Mouse (Mus musculus) limb, embryonic 13.5 days (tissue): ENCODE data around the gene Zfp444. TPM values are rescaled to one million over a fixed set of nuclear protein-coding genes. Genes with fewer than 3 reads are reported as not detected.

Experiments used
- ATAC-seq: fragments of 200-750 bp; cut with Nextera tagmentation; 2 replicates; pipeline ENCODE4 v1.8.0; 2017; ENCODE audit warnings: low read depth, moderate number of reproducible peaks, moderate TSS enrichment; ENCODE audit not compliant: low FRiP score
- H3K27ac ChIP-seq: fragments of 300-500 bp; sonication (generic); 2 replicates; pipeline ENCODE4 v1.5.1; 2015; ENCODE audit warnings: inconsistent platforms, mild to moderate bottlenecking, moderate library complexity
- H3K27me3 ChIP-seq: fragments of 300-500 bp; sonication (generic); 2 replicates; pipeline ENCODE4 v1.6.1; 2015; ENCODE audit warnings: mild to moderate bottlenecking, inconsistent platforms
- H3K36me3 ChIP-seq: fragments of 300-500 bp; sonication (generic); 2 replicates; pipeline ENCODE4 v1.6.1; 2015; ENCODE audit warnings: inconsistent platforms, mild to moderate bottlenecking, moderate library complexity
- H3K4me1 ChIP-seq: fragments of 300-500 bp; sonication (generic); 2 replicates; pipeline ENCODE4 v1.6.1; 2015; ENCODE audit warnings: inconsistent platforms
- H3K4me2 ChIP-seq: fragments of 300-500 bp; sonication (generic); replicated peaks from 2 replicates; pipeline ENCODE4 v1.6.1; 2015; ENCODE audit warnings: inconsistent platforms, mild to moderate bottlenecking, moderate library complexity
- H3K4me3 ChIP-seq: fragments of 300-500 bp; sonication (generic); 2 replicates; pipeline ENCODE4 v1.5.1; 2015; ENCODE audit warnings: moderate library complexity, mild to moderate bottlenecking, inconsistent platforms
- H3K9ac ChIP-seq: fragments of 300-500 bp; sonication (generic); 2 replicates; pipeline ENCODE4 v1.6.1; 2015; ENCODE audit warnings: mild to moderate bottlenecking, inconsistent platforms
- H3K9me3 ChIP-seq: fragments of 300-500 bp; sonication (generic); 2 replicates; pipeline ENCODE4 v1.6.1; 2016; ENCODE audit warnings: inconsistent platforms
- WGBS: fragments of 180-500 bp; shearing (Covaris S2); methylation state at CpG from one replicate; pipeline ENCODE4 v1.1.7; 2015; 5-methylcytosine and 5-hydroxymethylcytosine counted together
- polyA plus RNA-seq: library from polyadenylated mRNA; unstranded; fragments of >200 nt; fragmentation: Nextera tagmentation; extraction: Ambion mirVana; gene quantifications from 2 replicates; pipeline ENCODE4 v1.2.1, GENCODE M21; 2015

The Zfp444 gene
- 74.0 and 75.9 TPM in 2 replicates for polyA plus RNA-seq

- H3K36me3 ChIP-seq: peaks cover 16% of the 10 kb centered on the region
- peak within 1 kb of the TSS; percentile 79 for H3K9ac ChIP-seq
- ATAC-seq: peak; percentile 97
- H3K4me1 ChIP-seq: peaks cover 15% of the 10 kb centered on the region; the same call in 1 of the 2 replicates
- WGBS: under 1% methylated on average over 37 of the region's 37 CpGs
- peak within 1 kb of the TSS; percentile 72 for H3K27ac ChIP-seq
- no peaks in the 10 kb centered on the region for H3K27me3 ChIP-seq
- H3K9me3 ChIP-seq: no peaks in the 10 kb centered on the region
- peak within 1 kb of the TSS; percentile 83 for H3K4me2 ChIP-seq
- H3K4me3 ChIP-seq: peak within 1 kb of the TSS; percentile 68
Measured at GRCm38 (mm10) chr7:6172006-6172649, at the start of gene Zfp444. Zfp444 (plus strand) TSS chr7:6172226.

- Histone ChIP-seq H3K4me2 (no peak overlapping the region), H3K9me3 (peaks cover under 1% of the 10 kb centered on the region), H3K4me3 (no peak overlapping the region), H3K27ac (no peak overlapping the region), H3K27me3 (no peaks in the 10 kb centered on the region), H3K36me3 (peaks cover 18% of the 10 kb centered on the region), H3K9ac (no peak overlapping the region), H3K4me1 (no peaks in the 10 kb centered on the region)
- ATAC-seq: 0 out of 2 replicates have a peak, but pooled peaks have one; percentile 34
- WGBS: 36% methylated on average over 7 of the region's 7 CpGs
Measured at GRCm38 (mm10) chr7:6126690-6127448, 45.2 kb upstream of the Zfp444 start.

- Histone ChIP-seq H3K27ac (no peak overlapping the region), H3K27me3 (no peaks in the 10 kb centered on the region)
- WGBS: 48% methylated on average over 4 of the region's 4 CpGs
Measured at GRCm38 (mm10) chr7:6130346-6130745, 41.7 kb upstream of the Zfp444 start.

GRCm38 (mm10) chr7:6132646-6133045, 39.4 kb upstream of the Zfp444 start:
- H3K4me1 ChIP-seq: no peaks in the 10 kb centered on the region
- ATAC-seq: no peak
- WGBS: 78% methylated on average over 30 of the region's 30 CpGs
- no peaks in the 10 kb centered on the region for H3K27me3 ChIP-seq
- H3K4me2 ChIP-seq: no peak overlapping the region
- no peak overlapping the region for H3K9ac ChIP-seq
- peaks cover 13% of the 10 kb centered on the region for H3K9me3 ChIP-seq
- H3K4me3 ChIP-seq: no peak overlapping the region
- no peak overlapping the region for H3K27ac ChIP-seq
- H3K36me3 ChIP-seq: peaks cover 67% of the 10 kb centered on the region

More at GRCm38 (mm10) chr7:6130346-6130745, 41.7 kb upstream of the Zfp444 start:
- ATAC-seq: no peak
- Histone ChIP-seq H3K4me2 (no peak overlapping the region), H3K9me3 (peaks cover 13% of the 10 kb centered on the region), H3K9ac (no peak overlapping the region), H3K36me3 (peaks cover 50% of the 10 kb centered on the region), H3K4me3 (no peak overlapping the region), H3K4me1 (no peaks in the 10 kb centered on the region)

- H3K4me1 ChIP-seq: no peaks in the 10 kb centered on the region
- H3K4me2 ChIP-seq: no peak overlapping the region
- H3K9me3 ChIP-seq: peaks cover 13% of the 10 kb centered on the region
- H3K27me3 ChIP-seq: no peaks in the 10 kb centered on the region
- H3K27ac ChIP-seq: no peak overlapping the region
- peaks cover 71% of the 10 kb centered on the region for H3K36me3 ChIP-seq
- no peak overlapping the region for H3K9ac ChIP-seq
- no peak overlapping the region for H3K4me3 ChIP-seq
- no peak for ATAC-seq
Measured at GRCm38 (mm10) chr7:6136497-6136896, 35.5 kb upstream of the Zfp444 start.

GRCm38 (mm10) chr7:6139295-6139694, 32.7 kb upstream of the Zfp444 start:
- no peaks in the 10 kb centered on the region for H3K9me3 ChIP-seq
- H3K4me1 ChIP-seq: no peaks in the 10 kb centered on the region
- no peak overlapping the region for H3K9ac ChIP-seq
- peak; percentile 12; the same call in 1 of the 2 replicates for ATAC-seq
- no peak overlapping the region for H3K4me2 ChIP-seq
- H3K27me3 ChIP-seq: no peaks in the 10 kb centered on the region
- no peak overlapping the region for H3K4me3 ChIP-seq
- H3K27ac ChIP-seq: no peak overlapping the region
- peaks cover 52% of the 10 kb centered on the region for H3K36me3 ChIP-seq
- WGBS: 71% methylated on average over 3 of the region's 3 CpGs

- H3K4me1 ChIP-seq: peaks cover 13% of the 10 kb centered on the region
- H3K9me3 ChIP-seq: no peaks in the 10 kb centered on the region
- H3K4me3 ChIP-seq: no peak overlapping the region
- no peaks in the 10 kb centered on the region for H3K27me3 ChIP-seq
- 85% methylated on average over 2 of the region's 2 CpGs for WGBS
- H3K9ac ChIP-seq: no peak overlapping the region
- H3K27ac ChIP-seq: no peak overlapping the region
- ATAC-seq: no peak
- H3K36me3 ChIP-seq: peaks cover 25% of the 10 kb centered on the region
- H3K4me2 ChIP-seq: no peak overlapping the region
Measured at GRCm38 (mm10) chr7:6143991-6144531, 28.0 kb upstream of the Zfp444 start.

- WGBS: 87% methylated on average over 8 of the region's 8 CpGs
- Histone ChIP-seq H3K4me3 (no peak overlapping the region), H3K36me3 (peaks cover 15% of the 10 kb centered on the region), H3K4me2 (no peak overlapping the region), H3K4me1 (peaks cover 19% of the 10 kb centered on the region), H3K9me3 (no peaks in the 10 kb centered on the region), H3K27me3 (no peaks in the 10 kb centered on the region), H3K9ac (no peak overlapping the region), H3K27ac (no peak overlapping the region)
- no peak for ATAC-seq
Measured at GRCm38 (mm10) chr7:6145423-6146188, 26.4 kb upstream of the Zfp444 start.

GRCm38 (mm10) chr7:6146194-6146981, 25.6 kb upstream of the Zfp444 start:
- no peak overlapping the region; the same call in 1 of the 2 replicates for H3K9ac ChIP-seq
- no peaks in the 10 kb centered on the region for H3K9me3 ChIP-seq
- no peak for ATAC-seq
- no peak overlapping the region for H3K4me2 ChIP-seq
- no peaks in the 10 kb centered on the region for H3K27me3 ChIP-seq
- no peak overlapping the region for H3K4me3 ChIP-seq
- H3K36me3 ChIP-seq: peaks cover 8% of the 10 kb centered on the region
- H3K4me1 ChIP-seq: peaks cover 26% of the 10 kb centered on the region
- WGBS: 84% methylated on average over 7 of the region's 7 CpGs
- H3K27ac ChIP-seq: peak overlapping the region; percentile 44; the same call in 1 of the 2 replicates

- no peaks in the 10 kb centered on the region for H3K9me3 ChIP-seq
- no peak overlapping the region for H3K4me2 ChIP-seq
- H3K36me3 ChIP-seq: peaks cover 3% of the 10 kb centered on the region
- H3K27ac ChIP-seq: no peak overlapping the region
- no peak overlapping the region for H3K4me3 ChIP-seq
- 67% methylated on average over 2 of the region's 2 CpGs for WGBS
- no peaks in the 10 kb centered on the region for H3K27me3 ChIP-seq
- H3K4me1 ChIP-seq: peaks cover 30% of the 10 kb centered on the region
- H3K9ac ChIP-seq: no peak overlapping the region
- ATAC-seq: no peak
Measured at GRCm38 (mm10) chr7:6146982-6147325, 25.1 kb upstream of the Zfp444 start.

GRCm38 (mm10) chr7:6147688-6148087, 24.3 kb upstream of the Zfp444 start:
- no peak overlapping the region for H3K4me3 ChIP-seq
- 78% methylated on average over 5 of the region's 5 CpGs for WGBS

More at GRCm38 (mm10) chr7:6147688-6148087, 24.3 kb upstream of the Zfp444 start:
- Histone ChIP-seq H3K27me3 (no peaks in the 10 kb centered on the region), H3K9ac (no peak overlapping the region), H3K4me1 (peaks cover 33% of the 10 kb centered on the region), H3K9me3 (no peaks in the 10 kb centered on the region), H3K4me2 (no peak overlapping the region), H3K36me3 (no peaks in the 10 kb centered on the region), H3K27ac (no peak overlapping the region)
- ATAC-seq: no peak
